Mouse (Mus musculus) heart, embryonic 11.5 days (tissue): Measurements from ENCODE around the gene 4833439L19Rik. TPM values are rescaled to one million over a fixed set of nuclear protein-coding genes. Genes with fewer than 3 reads are reported as not detected.

ENCODE experiments used
- ATAC-seq: fragments of 200-750 bp; cut with Nextera tagmentation; replicated peaks from 2 replicates; pipeline ENCODE4 v1.8.0; 2017; ENCODE audit warnings: moderate library complexity; ENCODE audit not compliant: insufficient number of reproducible peaks, low FRiP score, low TSS enrichment
- H3K27ac ChIP-seq: fragments of 300-500 bp; sonication (generic); 2 replicates; pipeline ENCODE4 v1.5.1; 2014; ENCODE audit warnings: mild to moderate bottlenecking, low read depth, low read length
- H3K27me3 ChIP-seq: fragments of 300-500 bp; sonication (generic); 2 replicates; pipeline ENCODE4 v1.6.1; 2014; ENCODE audit warnings: mild to moderate bottlenecking, low read length, mixed read lengths; ENCODE audit not compliant: control insufficient read depth, insufficient read depth
- H3K36me3 ChIP-seq: fragments of 300-500 bp; sonication (generic); 2 replicates; pipeline ENCODE4 v1.6.1; 2014; ENCODE audit warnings: mild to moderate bottlenecking, low read length, moderate library complexity, mixed read lengths; ENCODE audit not compliant: control insufficient read depth, insufficient read depth
- H3K4me1 ChIP-seq: fragments of 300-500 bp; sonication (generic); 2 replicates; pipeline ENCODE4 v1.6.1; 2014; ENCODE audit warnings: low read length; ENCODE audit not compliant: control insufficient read depth, insufficient read depth
- H3K4me2 ChIP-seq: fragments of 300-500 bp; sonication (generic); 2 replicates; pipeline ENCODE4 v1.6.1; 2014; ENCODE audit warnings: mild to moderate bottlenecking, moderate library complexity
- H3K4me3 ChIP-seq: fragments of 300-500 bp; sonication (generic); 2 replicates; pipeline ENCODE4 v1.5.1; 2014; ENCODE audit warnings: low read depth, low read length
- H3K9ac ChIP-seq: fragments of 300-500 bp; sonication (generic); 2 replicates; pipeline ENCODE4 v1.6.1; 2014; ENCODE audit warnings: mild to moderate bottlenecking, low read depth, low read length, moderate library complexity
- H3K9me3 ChIP-seq: fragments of 300-500 bp; sonication (generic); replicated peaks from 2 replicates; pipeline ENCODE4 v1.6.1; 2016; ENCODE audit warnings: low read length; ENCODE audit not compliant: control insufficient read depth
- WGBS: fragments of 180-500 bp; shearing (Covaris S2); extraction: QIAGEN DNeasy Blood & Tissue Kit; methylation state at CpG from one replicate; pipeline ENCODE4 v1.1.7; 2014; ENCODE audit not compliant: insufficient replicate concordance; 5-methylcytosine and 5-hydroxymethylcytosine counted together
- polyA plus RNA-seq: library from polyadenylated mRNA; unstranded; fragments of >200 nt; fragmentation: Nextera tagmentation; extraction: Ambion mirVana; gene quantifications from 2 replicates; pipeline ENCODE4 v1.2.1, GENCODE M21; 2014

4833439L19Rik gene
- polyA plus RNA-seq, 1 experiment from 2014 or later: 126 TPM

DNA sequence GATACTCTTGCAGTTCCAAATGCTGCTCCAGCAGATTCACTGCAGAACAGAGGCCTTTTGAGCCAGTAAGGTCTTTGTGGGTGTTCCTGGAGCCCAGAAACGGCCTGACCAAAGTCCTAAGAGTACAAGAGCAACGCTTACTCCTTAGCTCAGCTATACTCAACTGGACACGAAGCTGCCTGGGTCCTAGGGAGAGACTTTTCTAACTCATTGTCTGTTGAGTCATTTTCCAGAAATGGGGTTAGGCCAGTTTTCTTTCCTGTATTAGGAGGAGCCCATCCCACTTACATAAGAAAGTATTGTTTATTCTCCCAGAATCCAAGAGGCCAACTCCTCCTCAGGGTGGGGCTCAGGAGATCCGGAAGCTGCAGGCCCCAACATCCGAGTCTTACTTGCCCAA, 40.2 kb upstream of the 4833439L19Rik start:
- Histone ChIP-seq H3K4me2 (no peak overlapping the region), H3K9me3 (no peaks in the 10 kb centered on the region)
- WGBS: 72% methylated on average over 5 of the region's 5 CpGs

GRCm38 (mm10) chr13:54604221-54604620, 39.0 kb upstream of the 4833439L19Rik start:
- Histone ChIP-seq H3K27ac (no peak overlapping the region), H3K36me3 (peaks cover 3% of the 10 kb centered on the region; the same call in 1 of the 2 replicates), H3K9me3 (no peaks in the 10 kb centered on the region), H3K4me1 (peaks cover 7% of the 10 kb centered on the region), H3K9ac (no peak overlapping the region), H3K4me2 (no peak overlapping the region), H3K27me3 (no peaks in the 10 kb centered on the region), H3K4me3 (no peak overlapping the region)
- no peak for ATAC-seq
- 70% methylated on average over 4 of the region's 4 CpGs for WGBS

More for the DNA sequence above, 40.2 kb upstream of the 4833439L19Rik start:
- Histone ChIP-seq H3K27ac (no peak overlapping the region), H3K4me1 (peaks cover 9% of the 10 kb centered on the region), H3K36me3 (no peaks in the 10 kb centered on the region), H3K27me3 (no peaks in the 10 kb centered on the region), H3K9ac (no peak overlapping the region), H3K4me3 (no peak overlapping the region)
- ATAC-seq: no peak

DNA sequence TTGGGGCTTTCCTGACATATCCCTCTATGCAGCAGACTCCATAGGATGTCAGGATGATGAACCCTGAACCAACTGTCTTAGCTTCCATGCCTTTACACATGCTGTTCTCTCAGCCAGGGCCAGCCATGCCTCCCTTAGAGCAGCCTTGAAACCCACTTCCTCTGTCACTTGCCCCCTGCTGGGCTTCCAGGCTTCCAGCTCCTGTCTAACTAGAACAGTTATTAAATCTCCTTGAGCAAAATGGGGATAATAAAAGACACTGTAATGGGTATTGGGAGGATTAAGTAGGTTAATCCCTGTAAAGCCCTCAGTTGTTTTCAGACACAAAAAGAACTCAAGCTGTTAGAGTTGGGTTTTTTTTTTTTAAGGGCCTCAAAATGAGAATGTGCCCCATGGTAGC, 38.3 kb upstream of the 4833439L19Rik start:
- H3K4me2 ChIP-seq: no peak overlapping the region
- ATAC-seq: no peak
- no peak overlapping the region for H3K27ac ChIP-seq
- H3K36me3 ChIP-seq: peaks cover 4% of the 10 kb centered on the region; the same call in 1 of the 2 replicates
- H3K4me3 ChIP-seq: no peak overlapping the region
- no peaks in the 10 kb centered on the region for H3K27me3 ChIP-seq
- H3K9me3 ChIP-seq: no peaks in the 10 kb centered on the region
- H3K9ac ChIP-seq: no peak overlapping the region
- H3K4me1 ChIP-seq: no peaks in the 10 kb centered on the region

- H3K4me3 ChIP-seq: no peak overlapping the region
- no peaks in the 10 kb centered on the region for H3K9me3 ChIP-seq
- H3K4me2 ChIP-seq: no peak overlapping the region
- peaks cover 5% of the 10 kb centered on the region for H3K4me1 ChIP-seq
- no peak for ATAC-seq
- H3K27me3 ChIP-seq: no peaks in the 10 kb centered on the region
- H3K36me3 ChIP-seq: peaks cover 4% of the 10 kb centered on the region; the same call in 1 of the 2 replicates
- 64% methylated on average over 3 of the region's 3 CpGs for WGBS
- no peak overlapping the region for H3K27ac ChIP-seq
- H3K9ac ChIP-seq: no peak overlapping the region
Measured at GRCm38 (mm10) chr13:54602639-54603111, 37.4 kb upstream of the 4833439L19Rik start.

DNA sequence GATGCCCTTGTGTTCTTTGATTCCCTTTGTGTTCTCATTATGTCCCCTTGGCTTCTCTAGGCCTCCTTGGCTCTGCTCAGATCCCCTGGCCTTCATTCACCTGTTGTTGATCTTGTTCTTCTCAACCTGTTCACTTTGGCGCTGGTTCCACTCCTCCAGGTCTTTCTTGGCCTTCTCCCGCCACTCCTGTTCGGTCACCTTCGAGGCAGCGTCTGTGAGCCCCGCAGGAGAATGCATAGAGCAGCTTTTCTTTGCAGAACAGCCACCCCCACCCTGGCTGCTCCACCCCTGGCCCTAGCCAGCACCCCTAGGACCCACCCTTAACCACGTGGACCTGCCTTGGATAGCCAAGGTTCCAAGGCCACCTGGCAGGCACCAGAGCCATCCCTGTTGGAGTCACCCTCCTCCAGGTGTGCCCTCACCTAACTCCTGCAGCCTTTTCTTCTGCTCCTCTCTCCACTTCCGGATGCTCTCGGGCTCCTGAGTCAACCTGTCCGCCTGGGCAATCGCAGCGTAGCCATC, 33.4 kb upstream of the 4833439L19Rik start:
- ATAC-seq: no peak
- H3K9me3 ChIP-seq: no peaks in the 10 kb centered on the region
- H3K4me3 ChIP-seq: no peak overlapping the region
- WGBS: 82% methylated on average over 12 of the region's 12 CpGs
- no peaks in the 10 kb centered on the region for H3K27me3 ChIP-seq
- H3K27ac ChIP-seq: no peak overlapping the region
- H3K4me2 ChIP-seq: no peak overlapping the region
- H3K9ac ChIP-seq: no peak overlapping the region
- H3K36me3 ChIP-seq: peaks cover 4% of the 10 kb centered on the region; the same call in 1 of the 2 replicates
- peaks cover 28% of the 10 kb centered on the region for H3K4me1 ChIP-seq

DNA sequence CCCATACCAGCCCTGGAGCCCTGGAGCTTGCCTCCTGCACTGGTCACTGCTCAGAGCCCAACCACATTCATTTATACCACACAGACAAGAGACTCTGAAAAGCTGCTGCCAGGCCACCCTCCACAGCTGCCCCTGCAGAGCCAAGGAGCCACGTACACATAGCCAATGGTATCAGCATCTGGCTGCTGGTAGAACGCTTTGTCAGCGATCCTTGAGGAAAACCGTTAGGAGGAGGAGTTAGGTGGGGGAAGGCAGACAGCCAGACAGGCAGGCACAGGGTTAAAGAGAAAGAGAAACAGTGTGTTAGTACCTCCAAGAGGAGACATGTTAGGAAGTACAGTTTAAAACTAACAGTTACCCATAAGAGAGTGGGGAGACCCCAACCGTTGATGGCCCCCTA, 31.6 kb upstream of the 4833439L19Rik start:
- Histone ChIP-seq H3K27me3 (no peaks in the 10 kb centered on the region), H3K9ac (no peak overlapping the region), H3K4me3 (no peak overlapping the region), H3K4me1 (peaks cover 28% of the 10 kb centered on the region), H3K27ac (peak overlapping the region; percentile 13), H3K9me3 (no peaks in the 10 kb centered on the region), H3K4me2 (peak overlapping the region; percentile 7), H3K36me3 (peaks cover 4% of the 10 kb centered on the region; the same call in 1 of the 2 replicates)
- WGBS: 48% methylated on average over 5 of the region's 5 CpGs
- ATAC-seq: no peak

- peaks cover 4% of the 10 kb centered on the region; the same call in 1 of the 2 replicates for H3K36me3 ChIP-seq
- no peak overlapping the region for H3K4me3 ChIP-seq
- H3K4me2 ChIP-seq: peak overlapping the region; percentile 7
- H3K27me3 ChIP-seq: no peaks in the 10 kb centered on the region
- H3K9me3 ChIP-seq: no peaks in the 10 kb centered on the region
- ATAC-seq: no peak
- peak overlapping the region; percentile 50; the same call in 1 of the 2 replicates for H3K27ac ChIP-seq
- H3K9ac ChIP-seq: no peak overlapping the region
- peaks cover 33% of the 10 kb centered on the region for H3K4me1 ChIP-seq
- WGBS: 56% methylated on average over 8 of the region's 8 CpGs
Measured at GRCm38 (mm10) chr13:54596107-54596690, 31.0 kb upstream of the 4833439L19Rik start.

- Histone ChIP-seq H3K27ac (no peak overlapping the region), H3K36me3 (no peaks in the 10 kb centered on the region), H3K27me3 (no peaks in the 10 kb centered on the region), H3K4me1 (peaks cover 42% of the 10 kb centered on the region), H3K9me3 (no peaks in the 10 kb centered on the region), H3K9ac (no peak overlapping the region), H3K4me3 (no peak overlapping the region), H3K4me2 (no peak overlapping the region)
- WGBS: 86% methylated on average over 11 of the region's 11 CpGs
- no peak for ATAC-seq
Measured at GRCm38 (mm10) chr13:54593617-54594016, 28.4 kb upstream of the 4833439L19Rik start.
